Mouse (Mus musculus) mouse embryonic stem cell (cell line): Measurements from ENCODE around the gene Olfr545.
"Not testable (repeated sequence)": the region's sequence is repeated elsewhere in the genome, so short reads cannot be mapped to it uniquely, and the experiment has no call there.

Source experiments
- in situ Hi-C, 2 experiments: fragments of 300-500 bp; cut with MboI; formaldehyde crosslinking; loops; 1 replicate in 1 of 2; 3 replicates in 1 of 2; pipeline ENCODE4 v1.14.3; 2019 to 2020; ENCODE audit warnings: low sequenced_read_pairs in 2 of 2, low pct_unique_long_range_greater_than_20kb in 1 of 2, mixed read lengths in 1 of 2; ENCODE audit not compliant: unreplicated experiment in 1 of 2

Gene Olfr545

GRCm38 (mm10) chr7:102499473-102499872 lies at the start of gene Olfr545:
Gene Olfr545 (minus strand): TSS chr7:102499573.
- in situ Hi-C loops: no loop called here

- in situ Hi-C loops: no loop called here
Observed at GRCm38 (mm10) chr7:102541251-102541650, 41.9 kb upstream of the Olfr545 start.

- in situ Hi-C loops: no loop called here
Observed at GRCm38 (mm10) chr7:102540596-102540995, 41.2 kb upstream of the Olfr545 start, which contains the start of gene Olfr548-ps1. Gene Olfr548-ps1 (plus strand): TSS chr7:102540896.

GRCm38 (mm10) chr7:102534449-102534848 lies 35.1 kb upstream of the Olfr545 start, which contains the start of gene Olfr547:
Gene Olfr547 (plus strand): TSS chr7:102534749.
- in situ Hi-C loops: no loop called here

- in situ Hi-C loops: no loop called here
Observed at GRCm38 (mm10) chr7:102529052-102529451, 29.7 kb upstream of the Olfr545 start.

- in situ Hi-C loops: loop anchor here (10.0 to 25.0 kb wide), 3 partner anchors 170 to 398 kb away; partner anchors contain the start of genes Olfr571 (in 2 of the 2), Olfr557 (in 1 of the 2), Olfr572 (in 1 of the 2) and Trim68 (in 1 of the 2)
Observed at GRCm38 (mm10) chr7:102517051-102517335, 17.6 kb upstream of the Olfr545 start.

- in situ Hi-C loops: loop anchor here (10.0 to 25.0 kb wide), 3 partner anchors 171 to 398 kb away; partner anchors contain the start of genes Olfr571 (in 2 of the 2), Olfr557 (in 1 of the 2), Olfr572 (in 1 of the 2) and Trim68 (in 1 of the 2)
Observed at GRCm38 (mm10) chr7:102516261-102517050, 17.1 kb upstream of the Olfr545 start.

GRCm38 (mm10) chr7:102514144-102514543 lies 14.8 kb upstream of the Olfr545 start:
- in situ Hi-C loops: loop anchor here (10.0 to 25.0 kb wide), 3 partner anchors 173 to 401 kb away; partner anchors contain the start of genes Olfr571 (in 2 of the 2), Olfr557 (in 1 of the 2), Olfr572 (in 1 of the 2) and Trim68 (in 1 of the 2)

GRCm38 (mm10) chr7:102512814-102513435 lies 13.6 kb upstream of the Olfr545 start:
- in situ Hi-C loops: loop anchor here (10.0 to 25.0 kb wide), 3 partner anchors 174 to 402 kb away; partner anchors contain the start of genes Olfr571 (in 2 of the 2), Olfr557 (in 1 of the 2), Olfr572 (in 1 of the 2) and Trim68 (in 1 of the 2)

- in situ Hi-C loops: loop anchor here (10.0 to 25.0 kb wide), 3 partner anchors 175 to 403 kb away; partner anchors contain the start of genes Olfr571 (in 2 of the 2), Olfr557 (in 1 of the 2), Olfr572 (in 1 of the 2) and Trim68 (in 1 of the 2)
Observed at GRCm38 (mm10) chr7:102511927-102512326, 12.6 kb upstream of the Olfr545 start.

- in situ Hi-C loops: loop anchor here (10.0 to 25.0 kb wide), 4 partner anchors 175 to 405 kb away; partner anchors contain the start of genes Olfr571 (in 2 of the 2), Trim68 (in 2 of the 2), Olfr557 (in 1 of the 2) and Olfr572 (in 1 of the 2)
Observed at GRCm38 (mm10) chr7:102509726-102510125, 10.4 kb upstream of the Olfr545 start.

- in situ Hi-C loops: loop anchor here (10.0 to 25.0 kb wide), 3 partner anchors 176 to 404 kb away; partner anchors contain the start of genes Trim68 (in 2 of the 2), Olfr557 (in 1 of the 2), Olfr571 (in 1 of the 2) and Olfr572 (in 1 of the 2)
Observed at GRCm38 (mm10) chr7:102508666-102509065, 9.3 kb upstream of the Olfr545 start.

- in situ Hi-C loops: loop anchor here (10.0 to 25.0 kb wide), 3 partner anchors 177 to 404 kb away; partner anchors contain the start of genes Trim68 (in 2 of the 2), Olfr557 (in 1 of the 2), Olfr571 (in 1 of the 2) and Olfr572 (in 1 of the 2)
Observed at GRCm38 (mm10) chr7:102508066-102508465, 8.7 kb upstream of the Olfr545 start.

- in situ Hi-C loops: loop anchor here (10.0 to 25.0 kb wide), 3 partner anchors 178 to 405 kb away; partner anchors contain the start of genes Trim68 (in 2 of the 2), Olfr557 (in 1 of the 2), Olfr571 (in 1 of the 2) and Olfr572 (in 1 of the 2)
Observed at GRCm38 (mm10) chr7:102506848-102507247, 7.5 kb upstream of the Olfr545 start.

- in situ Hi-C loops: loop anchor here (10.0 to 25.0 kb wide), 3 partner anchors 183 to 410 kb away; partner anchors contain the start of genes Trim68 (in 2 of the 2), Olfr557 (in 1 of the 2), Olfr571 (in 1 of the 2) and Olfr572 (in 1 of the 2)
Observed at GRCm38 (mm10) chr7:102501986-102502385, 2.6 kb upstream of the Olfr545 start.

- in situ Hi-C loops: not testable (repeated sequence)
Observed at GRCm38 (mm10) chr7:102494416-102494815, 5.0 kb downstream of the Olfr545 start.

- in situ Hi-C loops: no loop called here
Observed at GRCm38 (mm10) chr7:102488161-102488560, 11.2 kb downstream of the Olfr545 start, which contains the start of gene Olfr544. Gene Olfr544 (minus strand): TSS chr7:102488313.

- in situ Hi-C loops: no loop called here
Observed at GRCm38 (mm10) chr7:102486105-102486504, 13.3 kb downstream of the Olfr545 start.
